Mouse (Mus musculus) neural tube, embryonic 15.5 days (tissue): Measurements from ENCODE around the gene 2310057M21Rik. TPM values are rescaled to one million over a fixed set of nuclear protein-coding genes. Genes with fewer than 3 reads are reported as not detected.

ENCODE experiments used
- ATAC-seq: fragments of 200-750 bp; cut with Nextera tagmentation; 2 replicates; pipeline ENCODE4 v1.8.0; 2017; ENCODE audit warnings: mild to moderate bottlenecking, moderate TSS enrichment, moderate library complexity; ENCODE audit not compliant: low FRiP score
- H3K27ac ChIP-seq: fragments of 300-500 bp; sonication (generic); replicated peaks from 2 replicates; pipeline ENCODE4 v1.5.1; 2015; ENCODE audit warnings: mild to moderate bottlenecking, inconsistent platforms
- H3K27me3 ChIP-seq: fragments of 300-500 bp; sonication (generic); replicated peaks from 2 replicates; pipeline ENCODE4 v1.6.1; 2015; ENCODE audit warnings: inconsistent platforms
- H3K36me3 ChIP-seq: fragments of 300-500 bp; sonication (generic); 2 replicates; pipeline ENCODE4 v1.6.1; 2015; ENCODE audit warnings: inconsistent platforms
- H3K4me1 ChIP-seq: fragments of 300-500 bp; sonication (generic); 2 replicates; pipeline ENCODE4 v1.6.1; 2015; ENCODE audit warnings: inconsistent platforms
- H3K4me2 ChIP-seq: fragments of 300-500 bp; sonication (generic); 2 replicates; pipeline ENCODE4 v1.6.1; 2015; ENCODE audit warnings: inconsistent platforms, mild to moderate bottlenecking, moderate library complexity
- H3K4me3 ChIP-seq: fragments of 300-500 bp; sonication (generic); replicated peaks from 2 replicates; pipeline ENCODE4 v1.5.1; 2015; ENCODE audit warnings: mild to moderate bottlenecking, inconsistent platforms
- H3K9ac ChIP-seq: fragments of 300-500 bp; sonication (generic); replicated peaks from 2 replicates; pipeline ENCODE4 v1.6.1; 2015; ENCODE audit warnings: mild to moderate bottlenecking, inconsistent platforms
- H3K9me3 ChIP-seq: fragments of 300-500 bp; sonication (generic); replicated peaks from 2 replicates; pipeline ENCODE4 v1.6.1; 2016; ENCODE audit warnings: inconsistent platforms
- WGBS: fragments of 180-500 bp; shearing (Covaris S2); methylation state at CpG from one replicate; pipeline ENCODE4 v1.1.7; 2015; ENCODE audit warnings: mixed read lengths; 5-methylcytosine and 5-hydroxymethylcytosine counted together
- polyA plus RNA-seq: library from polyadenylated mRNA; unstranded; fragments of >200 nt; fragmentation: Nextera tagmentation; extraction: Ambion mirVana; gene quantifications from 2 replicates; pipeline ENCODE4 v1.2.1, GENCODE M21; 2015

The 2310057M21Rik gene
- polyA plus RNA-seq, 1 experiment from 2014 or later, result 31.1 TPM

DNA sequence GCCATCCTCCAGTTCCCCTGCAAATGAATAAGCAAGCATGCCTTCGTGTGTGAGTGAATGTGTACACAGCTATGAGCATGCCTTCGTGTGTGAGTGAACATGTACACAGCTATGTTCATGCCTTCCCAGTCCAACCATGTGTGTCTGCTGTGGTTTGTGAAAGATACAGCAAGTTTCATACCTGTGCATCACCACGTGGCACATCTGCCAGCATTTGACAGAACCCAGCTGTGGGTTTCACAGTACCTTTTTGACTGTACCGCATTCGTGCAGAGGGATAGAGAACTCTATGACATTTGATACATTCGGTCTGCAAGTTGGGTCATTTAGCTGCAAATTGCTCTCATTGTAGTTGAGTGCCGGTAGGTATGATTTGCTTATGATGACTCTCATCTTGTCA is 48.1 kb downstream of the 2310057M21Rik start:
- Histone ChIP-seq H3K27ac (no peak overlapping the region), H3K9ac (no peak overlapping the region), H3K27me3 (no peaks in the 10 kb centered on the region), H3K36me3 (no peaks in the 10 kb centered on the region), H3K4me3 (no peak overlapping the region), H3K4me1 (no peaks in the 10 kb centered on the region), H3K9me3 (no peaks in the 10 kb centered on the region), H3K4me2 (no peak overlapping the region)
- no peak for ATAC-seq
- 89% methylated on average over 7 of the region's 7 CpGs for WGBS

DNA sequence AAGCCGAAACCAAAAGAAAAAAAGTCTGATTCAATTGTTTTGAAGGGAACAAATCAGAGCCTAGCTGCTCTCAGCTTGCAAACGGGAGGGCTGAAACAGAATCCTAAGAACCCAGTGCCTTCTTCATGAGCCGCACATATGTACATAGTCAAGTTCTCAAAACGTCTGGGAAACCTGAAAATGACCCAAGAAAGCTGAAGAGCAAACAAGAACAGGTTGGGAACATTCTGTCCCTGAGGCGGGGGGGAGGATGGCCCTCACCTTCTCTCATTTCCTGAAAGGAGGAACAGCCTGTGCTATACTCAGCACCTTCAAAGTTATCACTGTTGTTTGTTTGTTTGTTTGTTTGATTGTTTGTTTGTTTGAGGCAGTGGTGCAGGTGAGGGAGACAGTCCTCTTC is 55.8 kb downstream of the 2310057M21Rik start:
- H3K27ac ChIP-seq, result no peak overlapping the region
- H3K4me3 ChIP-seq, result no peak overlapping the region
- WGBS, result 81% methylated on average over 5 of the region's 5 CpGs
- no peaks in the 10 kb centered on the region for H3K36me3 ChIP-seq
- no peak overlapping the region for H3K4me2 ChIP-seq
- ATAC-seq, result no peak
- no peaks in the 10 kb centered on the region for H3K4me1 ChIP-seq
- no peaks in the 10 kb centered on the region for H3K9me3 ChIP-seq
- H3K9ac ChIP-seq, result no peak overlapping the region
- no peaks in the 10 kb centered on the region for H3K27me3 ChIP-seq

- Histone ChIP-seq H3K9me3 (no peaks in the 10 kb centered on the region), H3K4me3 (no peak overlapping the region), H3K4me1 (no peaks in the 10 kb centered on the region), H3K36me3 (no peaks in the 10 kb centered on the region), H3K27ac (no peak overlapping the region), H3K27me3 (no peaks in the 10 kb centered on the region), H3K9ac (no peak overlapping the region), H3K4me2 (no peak overlapping the region)
- no peak for ATAC-seq
- WGBS, result 76% methylated on average over 8 of the region's 8 CpGs
Measured at GRCm38 (mm10) chr7:131303340-131303739, 59.2 kb downstream of the 2310057M21Rik start.

DNA sequence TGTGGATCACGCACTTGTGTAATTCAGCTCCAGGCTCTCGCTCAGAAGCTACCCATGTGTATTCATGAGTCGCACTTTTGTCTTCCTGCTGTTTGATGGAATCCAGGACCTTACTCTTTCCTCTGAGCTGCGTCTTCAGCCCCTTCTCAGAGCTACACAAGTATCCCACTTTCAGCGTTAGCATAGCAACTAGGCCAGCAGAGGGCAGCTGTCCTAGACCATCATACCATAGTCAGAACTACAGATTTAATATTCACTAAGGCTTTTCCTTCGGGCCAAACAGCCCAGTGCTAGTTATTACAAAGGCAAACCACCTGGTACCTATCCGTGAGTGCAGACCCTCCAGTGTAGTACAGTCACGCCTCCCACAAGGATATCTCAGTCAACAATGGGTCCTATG is 65.4 kb downstream of the 2310057M21Rik start:
- H3K36me3 ChIP-seq, result no peaks in the 10 kb centered on the region
- H3K9me3 ChIP-seq, result no peaks in the 10 kb centered on the region
- no peaks in the 10 kb centered on the region for H3K4me1 ChIP-seq
- H3K27ac ChIP-seq, result no peak overlapping the region
- ATAC-seq, result no peak
- no peaks in the 10 kb centered on the region for H3K27me3 ChIP-seq
- no peak overlapping the region for H3K4me2 ChIP-seq
- WGBS, result 82% methylated on average over 8 of the region's 8 CpGs
- H3K9ac ChIP-seq, result no peak overlapping the region
- H3K4me3 ChIP-seq, result no peak overlapping the region

Other genes starting within 250 kb of the 2310057M21Rik start
- not detected in 2 replicates for gene 4933402N03Rik, start 216.4 kb downstream of the 2310057M21Rik start, polyA plus RNA-seq
- not detected in 2 replicates for gene 5430419D17Rik, start 188.4 kb downstream of the 2310057M21Rik start, polyA plus RNA-seq
- gene Cuzd1, start 40.5 kb downstream of the 2310057M21Rik start, polyA plus RNA-seq, result 0.13 TPM in 1 of 2 replicates, not detected in the other
- not detected in 2 replicates for gene Fam24b, start 33.2 kb downstream of the 2310057M21Rik start, polyA plus RNA-seq
- gene Fam24a, start 28.9 kb downstream of the 2310057M21Rik start, polyA plus RNA-seq, result not detected in 2 replicates
- 56.3 and 57.6 TPM in 2 replicates for gene Pstk, start 8.4 kb upstream of the 2310057M21Rik start, polyA plus RNA-seq
- gene Ikzf5, start 47.8 kb upstream of the 2310057M21Rik start, polyA plus RNA-seq, result 9.9 and 10.5 TPM in 2 replicates
- gene Acadsb, start 47.8 kb upstream of the 2310057M21Rik start, polyA plus RNA-seq, result 78.9 and 82.9 TPM in 2 replicates
- 0.54 and 0.89 TPM in 2 replicates for gene Hmx3, start 180.1 kb upstream of the 2310057M21Rik start, polyA plus RNA-seq
- gene Hmx2, start 186.0 kb upstream of the 2310057M21Rik start, polyA plus RNA-seq, result 0.82 and 1.3 TPM in 2 replicates
- gene Bub3, start 197.5 kb upstream of the 2310057M21Rik start, polyA plus RNA-seq, result 141 and 157 TPM in 2 replicates